Mouse (Mus musculus): ENCODE results near the gene Ankrd13d. TPM values are rescaled to one million over a fixed set of nuclear protein-coding genes. Genes with fewer than 3 reads are reported as not detected.

The Ankrd13d gene
- polyA plus RNA-seq, 1 experiment from 2014 or later, result 1.1 TPM

DNA sequence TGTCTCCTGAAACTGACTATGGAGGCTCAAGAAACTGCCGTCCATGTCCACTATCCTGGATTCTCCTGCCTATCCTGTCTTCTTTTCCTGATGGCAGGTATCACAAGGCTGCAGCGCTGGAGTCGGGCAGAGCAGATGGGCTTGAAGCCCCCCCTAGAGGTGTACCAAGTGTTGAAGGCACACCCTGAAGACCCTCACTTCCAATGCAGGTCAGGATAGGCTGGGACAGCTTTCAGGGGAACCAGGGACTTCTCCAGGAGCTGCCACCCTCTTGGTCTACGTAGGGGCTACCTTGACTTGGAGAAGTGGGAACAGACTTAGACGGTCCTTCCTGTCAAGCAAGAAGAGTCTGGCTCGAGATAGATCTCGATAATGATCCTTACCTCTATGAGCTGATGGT lies 50.3 kb downstream of the Ankrd13d start:
- H3K4me2 ChIP-seq, result peak overlapping the region; percentile 85
- H3K36me3 ChIP-seq, result no peaks in the 10 kb centered on the region
- no peaks in the 10 kb centered on the region for H3K9me3 ChIP-seq (replicated peaks)
- 86% methylated on average over 7 of the region's 7 CpGs for WGBS
- H3K27ac ChIP-seq, result peak overlapping the region; percentile 87; the same call in 1 of the 2 replicates
- peak overlapping the region; percentile 61; the same call in 1 of the 2 replicates for H3K4me3 ChIP-seq
- peaks cover 16% of the 10 kb centered on the region for H3K4me1 ChIP-seq (replicated peaks)
- peak overlapping the region; percentile 67; the same call in 1 of the 2 replicates for H3K9ac ChIP-seq
- 0 out of 2 replicates have a peak, but pooled peaks cover 3% of the 10 kb centered on the region for H3K27me3 ChIP-seq
- ATAC-seq (replicated peaks; ENCODE audit: insufficient number of reproducible peaks, insufficient read depth, low FRiP score, low read depth), result no peak

DNA sequence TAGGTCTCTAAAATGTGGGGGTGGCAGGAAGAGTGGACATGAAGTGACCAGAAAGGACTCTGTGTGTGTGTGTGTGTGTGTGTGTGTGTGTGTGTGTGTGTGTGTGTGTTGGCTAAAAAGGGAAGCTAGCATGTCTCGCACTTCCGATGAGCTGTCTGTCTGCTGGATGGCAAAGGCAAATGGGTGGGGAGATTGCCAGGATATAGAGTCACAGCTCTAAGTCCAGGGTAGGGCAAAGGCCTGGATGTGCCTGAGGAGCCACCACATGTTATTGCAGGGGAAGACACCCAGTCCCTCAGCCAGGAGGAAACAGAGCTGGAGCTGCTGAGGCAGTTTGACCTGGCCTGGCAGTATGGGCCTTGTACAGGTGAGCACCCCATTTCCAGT lies 50.8 kb downstream of the Ankrd13d start:
- Histone ChIP-seq H3K4me2 (peak overlapping the region; percentile 85), H3K9ac (peak overlapping the region; percentile 67), H3K27ac (peak overlapping the region; percentile 87), H3K9me3 (replicated peaks) (no peaks in the 10 kb centered on the region), H3K27me3 (0 out of 2 replicates have a peak, but pooled peaks cover 3% of the 10 kb centered on the region), H3K36me3 (no peaks in the 10 kb centered on the region), H3K4me1 (replicated peaks) (peaks cover 16% of the 10 kb centered on the region), H3K4me3 (peak overlapping the region; percentile 61)
- 0 out of 2 replicates have a peak, but pooled peaks have one; percentile 3 for ATAC-seq (replicated peaks; ENCODE audit: insufficient number of reproducible peaks, insufficient read depth, low FRiP score, low read depth)
- 18% methylated on average over 2 of the region's 2 CpGs for WGBS

- peak within 1 kb of the TSS; percentile 61 for H3K4me3 ChIP-seq
- peak within 1 kb of the TSS; percentile 67 for H3K9ac ChIP-seq
- H3K27me3 ChIP-seq, result 0 out of 2 replicates have a peak, but pooled peaks cover 6% of the 10 kb centered on the region
- peak within 1 kb of the TSS; percentile 85 for H3K4me2 ChIP-seq
- H3K9me3 ChIP-seq (replicated peaks), result no peaks in the 10 kb centered on the region
- ATAC-seq (replicated peaks; ENCODE audit: insufficient number of reproducible peaks, insufficient read depth, low FRiP score, low read depth), result peak; percentile 91
- 8% methylated on average over 26 of the region's 26 CpGs for WGBS
- peaks cover 16% of the 10 kb centered on the region for H3K4me1 ChIP-seq (replicated peaks)
- H3K27ac ChIP-seq, result peak within 1 kb of the TSS; percentile 87
- H3K36me3 ChIP-seq, result no peaks in the 10 kb centered on the region
Observed at GRCm38 (mm10) chr19:4231253-4232185, 51.4 kb downstream of the Ankrd13d start, which contains the start of gene Pold4. Gene Pold4 (plus strand): TSS chr19:4231899.

- 0 out of 2 replicates have a peak, but pooled peaks cover 6% of the 10 kb centered on the region for H3K27me3 ChIP-seq
- no peak overlapping the region for H3K4me2 ChIP-seq
- H3K9me3 ChIP-seq (replicated peaks), result no peaks in the 10 kb centered on the region
- 66% methylated on average over 8 of the region's 8 CpGs for WGBS
- no peaks in the 10 kb centered on the region for H3K36me3 ChIP-seq
- peaks cover 16% of the 10 kb centered on the region for H3K4me1 ChIP-seq (replicated peaks)
- H3K27ac ChIP-seq, result 0 out of 2 replicates have a peak overlapping the region, but pooled peaks have one; percentile 7
- ATAC-seq (replicated peaks; ENCODE audit: insufficient number of reproducible peaks, insufficient read depth, low FRiP score, low read depth), result no peak
- no peak overlapping the region for H3K4me3 ChIP-seq
- no peak overlapping the region for H3K9ac ChIP-seq
Observed at GRCm38 (mm10) chr19:4230415-4230814, 52.5 kb downstream of the Ankrd13d start.

DNA sequence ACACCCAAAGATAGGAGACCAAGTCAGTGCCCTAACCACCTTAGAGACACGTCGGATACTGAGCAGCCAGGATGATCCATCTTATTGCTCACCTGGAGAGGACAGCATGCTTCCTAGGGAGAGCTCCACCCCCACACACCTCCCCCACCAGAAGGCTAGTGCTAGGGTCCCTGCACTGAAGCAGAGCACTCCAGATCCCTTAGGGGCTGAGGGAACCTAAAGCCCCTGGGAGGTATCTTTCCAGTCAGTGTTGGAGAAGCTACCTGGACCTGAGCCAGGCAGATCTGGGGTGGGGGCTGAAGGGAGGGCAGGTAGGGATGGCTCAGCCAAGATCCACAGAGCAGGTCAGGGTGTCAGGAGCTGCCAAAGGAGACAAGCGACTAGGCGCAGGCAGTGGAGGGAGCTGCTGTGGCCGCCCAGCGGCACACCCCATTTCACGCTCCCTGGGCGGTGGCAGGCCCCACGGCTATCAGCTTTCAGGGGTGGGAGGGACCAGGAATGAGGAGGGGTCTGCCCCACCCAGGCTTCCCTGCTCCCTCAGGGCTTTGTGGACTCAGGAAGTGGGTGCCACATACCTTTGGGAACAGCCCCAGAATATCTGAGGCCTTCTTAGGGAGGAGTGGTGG lies 53.4 kb downstream of the Ankrd13d start:
- no peak overlapping the region for H3K9ac ChIP-seq
- no peak overlapping the region for H3K4me3 ChIP-seq
- no peaks in the 10 kb centered on the region for H3K36me3 ChIP-seq
- 41% methylated on average over 9 of the region's 9 CpGs for WGBS
- ATAC-seq (replicated peaks; ENCODE audit: insufficient number of reproducible peaks, insufficient read depth, low FRiP score, low read depth), result no peak
- no peak overlapping the region for H3K27ac ChIP-seq
- peaks cover 10% of the 10 kb centered on the region; the same call in 1 of the 2 replicates for H3K27me3 ChIP-seq
- H3K4me2 ChIP-seq, result no peak overlapping the region
- H3K9me3 ChIP-seq (replicated peaks), result no peaks in the 10 kb centered on the region
- peaks cover 16% of the 10 kb centered on the region for H3K4me1 ChIP-seq (replicated peaks)

- H3K4me3 ChIP-seq, result no peak overlapping the region
- peaks cover 10% of the 10 kb centered on the region; the same call in 1 of the 2 replicates for H3K27me3 ChIP-seq
- peaks cover 16% of the 10 kb centered on the region for H3K4me1 ChIP-seq (replicated peaks)
- no peaks in the 10 kb centered on the region for H3K9me3 ChIP-seq (replicated peaks)
- ATAC-seq (replicated peaks; ENCODE audit: insufficient number of reproducible peaks, insufficient read depth, low FRiP score, low read depth), result no peak
- no peak overlapping the region for H3K27ac ChIP-seq
- WGBS, result 73% methylated on average over 4 of the region's 4 CpGs
- H3K36me3 ChIP-seq, result no peaks in the 10 kb centered on the region
- H3K4me2 ChIP-seq, result no peak overlapping the region
- no peak overlapping the region for H3K9ac ChIP-seq
Observed at GRCm38 (mm10) chr19:4228891-4229290, 54.0 kb downstream of the Ankrd13d start.

DNA sequence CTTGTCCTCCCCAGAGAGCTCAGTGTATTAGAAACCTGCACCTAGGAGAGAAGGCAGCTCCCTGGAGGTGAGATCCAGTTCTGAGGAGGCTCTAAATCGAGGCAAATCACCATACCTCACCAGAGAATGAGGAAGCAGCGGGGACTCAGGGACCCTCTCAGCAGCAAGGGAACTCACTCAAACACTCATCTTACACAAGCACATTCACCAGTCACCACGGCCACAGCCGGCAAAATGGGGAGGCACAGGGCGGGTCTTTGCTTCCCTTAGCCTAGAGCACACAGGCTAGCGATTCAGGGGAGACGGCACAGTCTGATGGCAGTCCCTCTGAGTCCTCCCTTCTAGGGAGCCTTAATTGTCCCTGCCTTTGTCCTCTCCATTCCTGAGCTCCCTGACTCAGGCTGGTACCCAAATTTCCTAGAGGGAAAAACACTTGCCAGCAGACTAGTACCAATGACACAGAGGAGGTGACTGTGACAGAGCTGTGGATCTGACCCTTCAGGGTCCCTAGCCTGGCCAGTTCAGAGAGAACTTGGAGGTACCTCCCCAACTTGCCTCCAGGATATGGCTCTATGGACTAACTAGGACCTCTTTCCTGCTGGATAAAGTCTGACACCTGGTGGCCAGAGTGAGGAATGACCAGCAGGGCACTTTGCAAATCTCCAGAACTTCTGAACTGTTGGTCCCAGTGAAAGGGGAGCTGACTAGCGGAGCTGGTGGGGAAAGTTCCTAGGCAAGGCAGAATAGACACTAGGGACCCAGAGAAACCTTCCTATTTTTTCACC lies 54.9 kb downstream of the Ankrd13d start:
- no peak for ATAC-seq (replicated peaks; ENCODE audit: insufficient number of reproducible peaks, insufficient read depth, low FRiP score, low read depth)

DNA sequence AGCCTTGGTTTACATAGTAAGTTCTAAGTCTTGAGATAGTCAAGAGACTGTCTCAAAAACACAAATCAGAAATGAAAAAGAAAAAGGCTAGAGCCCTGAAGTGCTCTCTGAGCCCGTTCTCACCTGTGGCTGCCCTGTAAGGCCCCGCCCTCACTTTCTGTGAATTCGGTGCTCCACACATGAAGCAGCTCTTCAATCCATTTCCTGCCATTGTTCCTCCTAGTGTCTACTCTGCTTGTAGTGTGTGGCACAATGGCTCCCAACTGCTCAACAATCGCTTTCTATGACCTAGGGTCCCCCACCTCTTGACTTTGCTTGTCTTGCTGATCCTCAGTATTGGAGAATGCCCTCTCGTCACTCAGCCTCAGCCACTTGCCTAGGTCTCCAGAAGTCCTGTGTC lies 55.5 kb downstream of the Ankrd13d start:
- Histone ChIP-seq H3K9ac (no peak overlapping the region), H3K4me3 (no peak overlapping the region), H3K4me2 (no peak overlapping the region), H3K9me3 (replicated peaks) (no peaks in the 10 kb centered on the region), H3K27me3 (peaks cover 15% of the 10 kb centered on the region), H3K4me1 (replicated peaks) (peaks cover 14% of the 10 kb centered on the region), H3K27ac (no peak overlapping the region), H3K36me3 (no peaks in the 10 kb centered on the region)
- no peak for ATAC-seq (replicated peaks; ENCODE audit: insufficient number of reproducible peaks, insufficient read depth, low FRiP score, low read depth)
- WGBS, result 62% methylated on average over 5 of the region's 5 CpGs

More for the DNA sequence above, 54.9 kb downstream of the Ankrd13d start:
- H3K27ac ChIP-seq, result no peak overlapping the region
- no peak overlapping the region for H3K4me3 ChIP-seq
- H3K9ac ChIP-seq, result no peak overlapping the region
- no peak overlapping the region for H3K4me2 ChIP-seq
- peaks cover 16% of the 10 kb centered on the region for H3K4me1 ChIP-seq (replicated peaks)
- H3K9me3 ChIP-seq (replicated peaks), result no peaks in the 10 kb centered on the region
- 14% methylated on average over 8 of the region's 8 CpGs for WGBS
- no peaks in the 10 kb centered on the region for H3K36me3 ChIP-seq
- H3K27me3 ChIP-seq, result peaks cover 10% of the 10 kb centered on the region; the same call in 1 of the 2 replicates

GRCm38 (mm10) chr19:4226779-4227178 lies 56.2 kb downstream of the Ankrd13d start:
- peaks cover 22% of the 10 kb centered on the region for H3K27me3 ChIP-seq
- WGBS, result 84% methylated on average over 7 of the region's 7 CpGs

GRCm38 (mm10) chr19:4222165-4222564 lies 60.8 kb downstream of the Ankrd13d start:
- Histone ChIP-seq H3K9ac (no peak overlapping the region), H3K4me3 (no peak overlapping the region), H3K9me3 (replicated peaks) (no peaks in the 10 kb centered on the region), H3K4me2 (no peak overlapping the region), H3K27me3 (peaks cover 32% of the 10 kb centered on the region), H3K36me3 (no peaks in the 10 kb centered on the region), H3K4me1 (replicated peaks) (peaks cover 30% of the 10 kb centered on the region), H3K27ac (no peak overlapping the region)
- 67% methylated on average over 11 of the region's 11 CpGs for WGBS
- ATAC-seq (replicated peaks; ENCODE audit: insufficient number of reproducible peaks, insufficient read depth, low FRiP score, low read depth), result no peak

More at GRCm38 (mm10) chr19:4226779-4227178, 56.2 kb downstream of the Ankrd13d start:
- H3K9ac ChIP-seq, result no peak overlapping the region
- no peaks in the 10 kb centered on the region for H3K9me3 ChIP-seq (replicated peaks)
- ATAC-seq (replicated peaks; ENCODE audit: insufficient number of reproducible peaks, insufficient read depth, low FRiP score, low read depth), result no peak
- no peak overlapping the region for H3K4me3 ChIP-seq
- peaks cover 15% of the 10 kb centered on the region for H3K4me1 ChIP-seq (replicated peaks)
- no peak overlapping the region for H3K4me2 ChIP-seq
- no peak overlapping the region for H3K27ac ChIP-seq
- H3K36me3 ChIP-seq, result no peaks in the 10 kb centered on the region
